Mouse (Mus musculus) c-Kit-positive CD71-positive TER-119-positive erythroid progenitor cells, embryonic 14.5 days (primary cell): ENCODE results near the gene Grm4.

Experiments
- DNase-seq: peaks from one replicate; pipeline ENCODE4 v3.0.0-alpha.2; 2013; ENCODE audit warnings: low spot score

The Grm4 gene

DNA sequence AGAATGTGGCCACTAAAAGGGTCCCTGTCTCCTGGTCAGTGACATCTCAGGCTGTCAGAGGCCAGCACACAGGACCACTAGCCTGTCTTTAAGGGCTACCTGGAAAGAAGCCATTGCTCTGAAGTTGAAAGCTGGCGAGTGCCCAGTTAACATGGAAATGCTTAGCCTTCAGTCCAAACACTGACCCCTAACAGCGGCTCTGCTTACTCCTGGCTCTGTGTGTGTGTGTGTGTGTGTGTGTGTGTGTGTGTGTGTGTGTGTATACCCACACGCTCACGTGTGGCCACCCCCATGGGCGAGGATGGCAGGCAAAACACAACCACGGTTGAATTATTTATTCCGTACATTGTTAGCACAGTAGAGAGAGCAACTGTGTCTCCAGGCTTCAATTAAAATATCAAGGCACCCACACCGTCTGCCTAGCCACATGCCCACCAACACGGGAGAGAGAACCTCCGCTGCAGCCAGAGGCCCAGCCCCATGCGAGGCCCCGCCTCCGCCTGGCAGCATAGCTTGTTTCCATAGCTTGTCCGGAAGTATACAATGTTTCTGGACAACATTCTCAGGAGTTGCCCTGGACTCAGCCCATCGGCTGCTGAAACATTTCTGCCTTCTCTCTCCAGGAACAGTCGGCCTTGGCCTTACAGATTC, 32.9 kb downstream of the Grm4 start:
- no peak for DNase-seq

DNA sequence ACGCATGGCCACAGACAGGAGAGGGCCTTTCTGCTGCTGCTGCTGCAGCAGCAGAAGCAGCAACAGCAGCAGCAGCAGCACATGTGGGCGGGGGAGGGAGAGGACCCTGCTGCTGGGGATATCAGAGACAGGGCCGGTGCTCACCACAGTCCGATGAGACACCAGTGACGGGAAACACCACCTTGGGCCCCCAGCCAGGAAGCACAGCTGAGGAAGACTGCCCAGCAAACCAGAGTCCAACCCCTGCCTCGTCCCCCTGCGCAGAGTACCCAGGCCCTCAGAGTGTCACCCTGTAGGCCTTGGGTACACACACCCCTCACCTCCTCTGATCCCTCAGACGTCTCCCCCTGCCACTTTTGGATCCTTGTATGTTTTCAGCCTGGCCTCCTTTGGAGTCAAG, 35.3 kb downstream of the Grm4 start:
- DNase-seq, result no peak

DNA sequence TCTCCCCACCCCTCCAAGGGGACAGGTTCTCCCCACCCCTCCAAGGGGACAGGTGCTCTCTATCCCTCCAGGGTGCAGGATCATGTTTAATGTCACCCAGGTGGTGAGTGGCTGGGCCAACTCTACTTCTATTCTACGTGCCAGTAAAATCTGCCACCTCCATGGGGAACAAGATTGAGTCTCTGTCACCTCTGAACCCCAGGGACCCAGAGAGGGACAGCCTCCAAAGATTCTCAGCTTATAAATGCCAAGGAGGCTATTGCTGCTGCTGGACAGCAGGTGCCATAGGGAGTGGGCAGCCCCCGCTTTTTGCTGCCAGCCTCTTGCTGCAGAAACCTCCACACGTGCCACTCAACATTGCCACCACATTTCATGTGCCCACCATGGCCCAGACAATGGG, 37.6 kb downstream of the Grm4 start:
- DNase-seq, result no peak

DNA sequence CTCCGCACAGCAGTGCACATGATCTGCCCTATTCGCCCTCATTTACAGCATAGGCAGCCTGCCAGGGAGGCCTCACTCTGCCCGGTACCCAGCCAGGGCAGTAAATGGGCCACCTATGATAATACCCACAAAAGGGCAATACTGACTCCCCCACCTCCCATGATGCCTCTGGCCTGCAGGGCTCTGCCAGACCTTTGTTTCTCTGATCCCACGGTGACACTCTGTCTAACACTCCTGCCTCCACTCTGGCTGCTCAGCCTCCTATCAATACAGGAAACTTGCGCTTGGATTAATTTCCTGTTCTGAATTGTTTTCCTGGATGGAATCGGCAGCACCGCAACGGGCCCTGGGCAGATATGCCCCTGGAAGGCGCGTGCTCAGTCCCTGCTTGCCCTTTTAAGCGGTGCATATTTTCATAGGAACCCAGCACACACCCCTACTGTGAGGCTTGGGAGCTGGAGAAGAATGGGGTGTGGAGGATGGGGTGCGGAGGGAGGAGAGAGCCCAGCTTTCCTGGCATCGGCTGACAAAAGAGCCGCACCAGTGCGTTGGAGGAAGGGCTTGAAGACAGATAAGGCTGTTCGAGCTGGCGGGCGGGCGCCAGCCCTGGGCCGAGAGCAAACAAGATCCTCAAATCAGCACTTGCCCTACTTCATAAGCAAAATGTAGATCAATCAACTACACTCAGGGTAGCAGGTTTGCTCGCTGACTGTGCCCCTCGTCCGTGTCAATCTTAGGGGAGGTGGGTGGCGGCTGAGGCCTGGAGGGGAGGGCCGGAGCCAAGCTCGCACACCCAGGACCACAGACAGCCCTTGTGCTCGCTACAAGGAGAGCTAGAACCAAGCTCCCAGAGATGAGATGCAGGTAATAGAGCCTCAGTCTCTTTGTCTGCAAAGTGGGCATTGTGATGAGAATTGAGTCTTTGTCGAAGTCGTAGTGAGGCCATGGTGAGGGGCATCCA, 40.8 kb downstream of the Grm4 start:
- DNase-seq, result no peak

DNA sequence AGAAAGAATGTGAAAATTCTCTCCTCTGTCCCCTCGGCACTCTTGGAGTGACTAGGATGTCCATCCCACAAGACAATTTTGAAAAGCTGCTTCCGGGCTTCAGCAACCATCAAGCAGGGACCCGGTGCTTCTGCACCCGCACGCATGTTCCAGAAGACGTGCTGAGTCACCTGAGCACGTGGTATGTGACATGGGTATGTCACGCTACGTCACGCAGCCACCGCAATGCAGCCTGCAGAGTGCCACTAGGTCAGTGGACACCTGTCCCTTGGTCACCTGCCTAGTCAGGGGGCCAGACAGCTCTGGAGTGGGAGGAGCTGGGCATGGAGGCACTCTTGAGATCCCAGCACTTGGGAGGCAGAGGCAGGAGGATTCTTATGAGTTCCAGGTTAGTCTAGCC, 45.6 kb downstream of the Grm4 start:
- no peak for DNase-seq

DNA sequence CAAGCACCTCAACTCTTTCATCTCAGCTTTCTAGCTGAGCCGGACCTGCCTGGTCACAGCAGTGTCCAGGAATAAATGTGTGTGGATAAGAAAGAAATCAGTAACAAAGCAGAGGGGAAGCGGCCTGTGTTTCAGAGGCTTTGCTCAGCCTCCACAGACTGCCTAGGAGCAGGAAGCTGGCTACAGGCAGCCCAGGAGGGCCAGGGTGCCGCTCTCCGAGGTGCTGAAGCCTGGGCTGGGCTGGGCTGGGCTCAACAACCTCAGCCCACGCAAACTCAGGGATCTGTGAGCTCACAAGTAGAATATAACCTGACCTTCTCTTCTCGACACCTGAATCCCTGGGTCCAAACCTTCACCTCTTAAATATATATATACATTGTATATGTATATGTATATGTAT, 54.6 kb downstream of the Grm4 start:
- no peak for DNase-seq

DNA sequence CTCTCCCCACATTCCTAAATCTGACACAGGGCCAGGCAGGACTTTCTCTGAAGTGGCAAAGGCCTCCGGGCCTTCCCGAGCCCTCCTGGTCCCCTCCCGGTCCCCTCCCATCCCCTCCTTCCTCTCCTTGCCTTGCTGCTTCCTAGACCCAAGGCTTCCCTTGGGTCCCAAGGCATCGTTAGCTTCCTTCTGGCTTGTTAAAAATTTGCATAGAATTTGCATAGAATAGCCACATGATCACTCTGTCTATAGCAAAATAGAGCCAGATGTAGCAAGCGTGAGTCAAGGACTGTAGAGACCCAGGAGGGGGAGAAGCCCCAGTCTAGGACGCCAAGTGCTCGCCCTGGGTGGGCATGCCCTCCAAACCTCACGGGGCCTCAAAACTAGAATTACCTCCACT, 55.3 kb downstream of the Grm4 start:
- no peak for DNase-seq

DNA sequence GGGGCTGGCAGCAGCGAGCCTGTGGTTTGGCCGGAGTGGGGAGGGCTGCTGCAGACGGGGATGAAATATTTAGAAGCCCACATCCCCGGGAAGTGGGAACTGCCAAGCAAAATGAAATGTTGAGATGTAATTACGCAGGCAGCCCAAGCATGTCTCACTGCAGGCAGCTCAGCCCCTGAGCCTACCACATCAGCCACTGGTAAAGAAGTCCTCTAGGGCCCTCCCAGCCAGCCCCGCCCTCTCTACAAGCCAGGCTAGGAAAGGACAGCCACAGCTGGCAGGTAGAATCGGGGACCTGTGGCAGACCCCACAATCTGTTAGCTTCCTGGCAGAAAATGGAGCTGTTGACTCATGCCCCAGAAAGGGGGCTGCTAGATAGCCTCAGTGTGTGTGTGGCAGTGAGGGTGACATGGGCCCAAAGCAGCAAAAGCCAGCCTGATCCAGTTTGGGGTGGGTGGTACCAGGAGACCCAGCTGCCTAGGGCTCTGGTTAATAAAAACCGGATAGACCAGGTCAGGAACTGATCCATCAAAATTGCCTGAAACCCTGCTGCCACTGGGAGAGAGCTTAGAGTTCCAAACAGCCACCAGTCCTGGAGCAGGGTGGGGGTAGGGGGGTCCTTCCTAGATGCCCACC, 56.8 kb downstream of the Grm4 start:
- no peak for DNase-seq

DNA sequence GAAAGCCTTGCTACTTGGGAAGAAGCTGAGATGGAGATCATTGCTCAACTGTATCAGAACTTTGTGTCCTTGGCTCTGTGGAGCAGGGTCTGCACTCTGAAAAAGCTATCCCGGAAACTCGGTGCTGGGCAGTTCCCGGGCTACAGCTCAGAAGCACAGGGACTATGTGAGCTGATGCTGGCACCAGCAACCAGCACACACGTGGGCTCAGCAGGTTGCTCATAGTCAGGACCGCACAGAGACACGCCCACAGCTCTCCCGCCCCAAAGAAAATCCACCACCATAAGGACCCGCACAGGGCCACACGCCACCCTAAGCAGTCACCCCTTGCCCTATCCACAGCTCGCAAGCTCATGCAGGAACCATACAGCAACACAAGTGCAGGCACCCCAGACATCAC, 61.2 kb downstream of the Grm4 start:
- no peak for DNase-seq

DNA sequence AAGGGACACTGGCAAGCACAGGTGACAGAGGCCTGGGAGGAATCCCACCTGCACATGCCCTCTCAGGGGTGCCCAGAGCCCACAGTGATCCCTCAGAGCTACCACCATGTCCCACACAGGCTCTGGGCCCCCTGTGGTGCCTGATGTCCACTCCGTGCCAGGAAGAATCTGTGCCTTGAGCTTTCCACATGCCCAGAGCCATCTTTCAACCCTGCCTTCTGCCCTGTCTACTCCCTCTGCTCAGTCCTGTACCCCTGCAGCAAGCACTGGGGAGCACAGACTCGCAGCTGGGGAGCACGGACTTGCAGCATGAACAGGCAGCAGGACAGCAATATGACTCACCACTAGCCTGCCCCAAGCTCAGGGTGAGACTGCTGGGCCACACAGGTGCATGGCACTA, 62.0 kb downstream of the Grm4 start:
- DNase-seq, result no peak

DNA sequence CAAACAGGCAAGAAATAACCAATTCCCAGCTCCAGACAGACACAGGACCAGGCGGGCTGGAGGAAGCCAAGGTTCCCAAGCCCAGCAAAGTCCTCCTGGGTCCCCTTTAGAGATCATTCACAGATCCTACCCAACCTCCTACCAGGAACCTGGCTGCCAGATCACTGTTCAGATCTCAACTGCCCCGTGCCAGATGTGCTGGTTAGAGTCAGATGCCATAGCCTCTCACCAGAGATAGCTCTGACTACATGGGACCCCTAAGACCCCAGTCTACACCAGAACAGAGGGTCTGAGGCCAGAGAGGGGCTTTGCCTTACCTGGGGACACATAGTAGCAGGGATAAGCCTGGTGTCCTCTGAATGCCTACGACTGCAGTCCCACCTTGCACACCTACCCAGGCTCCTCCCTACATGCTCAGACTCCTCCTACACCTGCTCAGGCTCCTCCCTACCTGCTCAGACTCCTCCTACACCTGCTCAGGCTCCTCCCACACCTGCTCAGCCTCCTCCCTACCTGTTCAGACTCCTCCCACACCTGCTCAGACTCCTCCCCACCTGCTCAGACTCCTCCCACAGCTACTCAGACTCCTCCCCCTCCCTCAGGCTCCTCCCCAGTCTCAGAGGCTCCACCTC, 63.2 kb downstream of the Grm4 start:
- no peak for DNase-seq

DNA sequence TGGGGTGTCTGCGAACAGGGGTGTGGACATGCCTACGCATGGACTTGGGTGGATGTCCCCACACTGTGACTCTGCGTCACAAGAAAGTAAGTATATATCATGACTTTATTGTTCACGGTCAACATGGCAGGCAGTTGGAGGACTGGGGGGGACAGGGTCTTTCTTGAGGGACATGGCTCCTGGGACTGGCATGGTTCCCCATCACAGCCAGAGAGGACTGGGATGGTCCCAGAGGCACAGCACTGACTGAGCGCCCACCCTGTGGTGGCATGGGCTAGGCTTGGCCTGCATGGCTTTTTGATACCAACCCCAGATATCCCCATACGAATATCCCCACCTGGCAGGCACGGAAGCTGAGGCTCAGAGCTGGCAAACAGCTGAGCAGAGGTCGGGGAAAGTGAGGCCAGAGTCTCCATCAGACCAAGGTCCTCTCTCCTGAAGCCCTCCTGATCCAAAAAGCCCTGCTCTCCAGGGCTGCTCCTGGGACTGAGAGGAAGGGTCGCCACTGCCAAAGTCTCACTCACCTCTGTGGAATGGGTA, 64.1 kb downstream of the Grm4 start:
- no peak for DNase-seq

DNA sequence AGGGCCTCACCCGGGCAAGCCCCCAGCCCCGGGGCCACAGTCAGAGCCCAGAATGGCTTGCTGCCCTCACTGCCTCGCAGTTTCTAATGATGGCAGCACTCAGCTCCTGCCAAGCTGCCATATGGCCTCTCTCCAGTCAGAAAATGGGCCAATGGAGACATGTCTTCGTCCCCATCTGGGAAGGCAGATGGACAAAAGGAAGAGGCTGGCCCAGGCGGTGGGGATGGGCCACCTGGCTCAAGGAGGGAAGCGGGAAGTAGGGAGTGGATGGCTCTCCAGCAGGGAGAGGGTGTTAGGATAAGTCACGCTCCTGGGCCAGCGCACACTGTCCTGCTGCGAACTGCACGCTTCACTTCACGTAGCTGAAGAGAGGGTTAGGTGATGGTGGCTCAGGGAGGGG, 64.8 kb downstream of the Grm4 start:
- DNase-seq, result no peak

DNA sequence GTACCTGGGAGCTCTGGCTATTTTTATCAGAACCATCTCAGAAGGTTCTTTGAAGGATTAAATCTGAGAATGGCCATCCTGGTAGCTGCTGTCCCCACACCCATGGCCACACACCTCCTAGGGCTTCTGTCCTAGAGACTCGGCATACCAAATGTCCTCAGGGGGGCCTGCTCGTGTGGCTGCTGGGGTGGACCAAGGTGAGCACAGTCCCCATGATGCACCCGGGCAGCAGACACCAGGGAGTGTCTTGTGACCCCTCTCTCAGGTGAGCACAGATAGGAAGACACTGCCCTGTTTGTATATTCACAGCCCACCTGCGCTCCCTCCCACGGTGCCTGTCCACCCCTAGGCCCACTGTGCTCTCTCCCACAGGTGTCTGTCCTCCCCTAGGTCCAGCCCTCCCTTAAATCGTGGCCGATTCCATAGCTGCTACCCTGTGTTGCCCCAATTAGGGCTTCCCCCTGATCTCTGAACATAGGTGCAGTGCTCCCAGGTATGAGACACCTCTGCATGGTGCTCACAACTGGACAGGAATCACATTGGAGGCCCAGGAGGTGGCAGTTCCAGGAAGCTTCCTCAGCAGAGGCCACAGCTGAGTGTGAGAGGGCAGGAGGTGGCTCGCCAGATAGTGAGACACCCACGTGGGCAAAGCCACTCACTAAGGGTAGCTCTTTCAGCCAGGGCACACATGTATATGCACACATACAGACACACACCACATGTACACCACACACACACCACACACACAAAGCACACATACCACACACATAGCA, 66.0 kb downstream of the Grm4 start:
- DNase-seq, result no peak

DNA sequence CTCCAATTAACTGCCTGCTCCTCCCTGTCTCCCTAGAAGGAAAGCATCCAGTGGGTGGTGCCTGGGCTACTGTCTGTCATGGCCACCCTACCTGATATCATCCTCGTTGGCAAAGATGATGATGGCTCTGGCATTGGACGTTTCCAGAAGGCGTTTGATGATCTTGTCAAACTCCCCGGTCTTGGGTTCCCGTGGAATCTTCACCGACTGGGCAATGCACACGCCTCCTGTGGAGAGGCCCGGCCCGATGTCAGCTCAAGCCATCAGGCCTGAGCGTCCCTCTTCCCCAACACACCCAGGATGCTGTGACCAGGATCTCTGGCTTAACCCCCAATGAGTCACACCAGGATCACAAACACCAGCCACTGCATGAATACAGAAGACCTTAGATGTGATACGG, 66.8 kb downstream of the Grm4 start:
- no peak for DNase-seq

DNA sequence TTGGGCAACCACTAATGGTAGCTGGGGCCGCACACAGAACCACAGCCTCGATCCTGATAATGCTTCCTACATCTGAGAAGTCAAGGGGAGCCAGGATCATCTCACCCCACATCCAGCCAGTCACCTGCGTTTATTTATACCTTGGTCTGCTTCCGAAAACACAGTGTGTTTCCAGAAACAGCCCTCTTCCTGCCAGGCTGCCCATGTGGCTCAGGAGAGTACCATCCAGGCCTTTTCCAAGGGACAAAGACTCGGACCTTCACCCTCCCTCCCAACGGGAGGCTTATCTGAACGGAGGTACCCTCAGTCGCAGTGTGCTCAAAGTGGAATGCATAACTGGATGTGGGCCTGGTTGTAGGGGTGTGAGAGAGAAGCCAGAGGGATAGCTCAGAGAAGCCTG, 68.2 kb downstream of the Grm4 start:
- DNase-seq, result no peak

DNA sequence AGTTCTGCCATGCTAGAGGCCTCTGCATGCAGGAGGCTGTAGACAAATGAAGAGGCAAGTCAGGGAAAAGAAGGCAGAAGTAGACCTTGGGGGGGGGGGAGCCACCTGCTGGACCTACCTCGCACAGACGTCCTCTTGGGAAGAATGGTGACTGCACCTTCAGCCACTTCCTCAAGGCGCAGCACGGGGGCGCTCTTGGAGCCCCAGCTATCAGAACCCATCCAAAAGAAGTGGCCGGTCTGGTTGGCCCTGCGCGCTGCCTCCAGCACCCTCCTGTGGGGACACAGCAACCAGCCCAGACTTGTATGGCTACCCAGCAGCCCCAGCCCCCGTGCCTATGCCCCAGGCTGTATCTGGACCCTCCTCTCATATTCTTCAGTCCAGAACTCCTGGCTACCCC, 69.4 kb downstream of the Grm4 start:
- DNase-seq, result no peak

DNA sequence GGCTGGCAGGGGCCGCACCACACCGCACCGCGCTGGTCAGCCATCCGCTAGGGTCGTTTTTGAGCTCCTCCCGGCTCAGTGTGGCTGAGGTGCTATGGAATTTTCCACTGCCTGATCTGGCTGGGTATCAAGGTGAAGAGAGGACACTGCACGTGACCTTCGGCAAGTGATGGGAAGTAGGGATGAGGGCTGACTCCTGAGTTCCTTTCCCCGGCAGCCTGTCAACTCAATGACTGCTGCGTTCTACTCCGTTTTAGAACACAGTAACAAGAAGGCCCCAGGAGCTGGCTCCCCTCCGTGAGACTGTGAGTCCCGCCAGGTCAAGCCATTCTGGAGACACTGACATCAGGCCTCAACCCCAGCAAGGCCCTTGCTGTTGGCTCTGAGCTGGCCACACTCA, 70.0 kb downstream of the Grm4 start:
- DNase-seq, result no peak

DNA sequence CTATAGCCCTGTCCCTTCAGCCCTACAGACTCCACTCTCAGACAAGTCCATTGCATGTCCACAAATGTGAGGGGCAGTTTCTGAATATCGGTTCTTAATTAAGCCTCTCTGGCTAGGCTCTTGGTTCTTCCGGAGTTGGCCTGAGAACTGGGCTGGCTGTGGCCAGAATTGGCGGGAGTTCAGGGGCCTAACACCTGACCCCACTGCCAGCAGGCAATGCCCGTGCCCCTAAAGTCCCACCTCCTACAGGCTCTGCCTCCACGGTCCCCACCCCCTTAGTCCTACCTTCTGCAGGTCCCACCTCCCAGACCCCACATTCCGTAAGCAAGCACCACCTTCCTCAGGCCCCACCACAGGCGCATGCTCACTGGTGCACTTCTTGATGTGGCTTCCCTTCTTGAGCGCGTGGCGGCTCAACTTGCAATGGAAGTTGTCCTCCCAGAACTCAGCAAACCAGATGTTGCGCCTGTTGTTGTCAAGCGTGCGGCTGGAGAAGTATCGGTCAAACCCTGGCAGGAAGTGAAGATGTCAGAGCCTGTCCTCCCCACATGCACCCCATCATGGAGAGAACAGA, 71.4 kb downstream of the Grm4 start:
- no peak for DNase-seq

DNA sequence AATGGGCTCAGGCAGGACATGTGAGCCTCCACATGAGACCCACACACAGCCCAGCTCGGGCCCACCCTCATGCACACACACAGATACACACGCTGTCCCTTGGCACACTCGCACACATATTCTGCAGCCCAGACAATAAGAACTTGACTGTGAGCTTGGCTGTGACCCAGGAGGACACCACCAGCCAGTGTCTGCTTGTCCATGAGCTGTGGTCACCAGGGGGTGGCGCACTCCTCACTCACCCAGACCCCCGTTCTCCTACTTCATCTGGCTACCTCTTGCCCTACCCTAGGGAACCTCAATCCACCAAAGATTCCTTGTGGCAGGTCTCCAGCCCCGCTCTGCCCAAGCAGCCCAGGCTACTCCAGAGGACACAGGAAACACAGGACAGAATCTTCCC, 72.5 kb downstream of the Grm4 start:
- no peak for DNase-seq

DNA sequence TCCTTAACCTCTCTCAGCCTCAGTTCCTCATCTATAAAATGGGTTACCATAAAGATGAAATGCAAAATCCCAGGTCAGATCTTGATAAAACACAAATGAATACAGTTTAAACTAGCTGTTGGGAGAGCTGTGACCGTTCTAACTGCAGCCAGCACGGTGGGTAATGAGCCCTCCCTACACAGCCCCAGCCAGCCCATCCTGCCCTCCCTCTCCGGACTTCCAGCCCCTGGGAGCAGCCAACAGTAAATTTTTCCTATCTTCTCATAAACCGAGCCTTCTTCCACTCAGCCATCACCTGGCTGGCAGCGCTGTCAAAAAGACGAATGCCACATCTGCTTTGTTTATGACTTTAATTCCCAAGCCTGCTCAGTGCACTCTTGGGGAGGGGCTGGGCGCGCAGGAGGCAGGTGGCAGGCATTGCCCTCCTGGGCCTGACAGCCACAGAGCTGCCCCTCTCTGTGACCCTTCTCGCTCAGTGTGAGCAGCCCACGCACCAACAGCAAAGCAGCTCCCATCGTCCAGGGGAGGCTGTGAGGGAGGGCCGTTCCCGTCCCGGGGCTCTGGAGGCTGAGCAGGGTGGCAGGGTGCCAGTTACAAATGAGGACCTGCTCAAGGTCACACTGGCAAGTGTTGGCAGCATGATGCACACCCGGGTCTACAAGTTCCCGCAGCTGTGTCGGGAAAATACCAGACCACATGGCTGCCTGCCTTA, 75.7 kb downstream of the Grm4 start:
- no peak for DNase-seq
